Mouse (Mus musculus) right cerebral cortex, postnatal 25 days (tissue): ENCODE data around the gene Maff.

Source experiments
- DNase-seq: peaks from one replicate; pipeline ENCODE4 v3.0.0; 2022

Gene Maff

DNA sequence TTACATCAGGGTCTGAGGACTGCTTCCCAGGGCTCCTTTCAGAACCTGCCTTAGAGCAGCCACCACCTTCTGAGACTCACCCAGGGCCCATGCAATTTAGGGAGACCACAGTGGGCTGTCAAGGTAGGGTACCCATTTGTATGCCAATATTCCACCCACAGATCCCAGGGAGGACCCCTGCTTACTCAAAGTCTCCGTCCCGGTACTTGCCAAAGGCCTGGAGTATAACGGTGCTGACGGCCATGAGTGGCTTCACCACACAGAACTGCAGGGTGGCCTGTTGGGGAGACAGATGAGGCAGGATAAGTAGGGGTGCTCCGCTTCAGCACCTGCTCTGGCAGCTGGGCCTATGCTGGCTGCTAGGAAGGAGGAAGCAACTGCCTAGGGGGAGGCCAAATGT, 20.0 kb downstream of the Maff start:
- DNase-seq = no peak

DNA sequence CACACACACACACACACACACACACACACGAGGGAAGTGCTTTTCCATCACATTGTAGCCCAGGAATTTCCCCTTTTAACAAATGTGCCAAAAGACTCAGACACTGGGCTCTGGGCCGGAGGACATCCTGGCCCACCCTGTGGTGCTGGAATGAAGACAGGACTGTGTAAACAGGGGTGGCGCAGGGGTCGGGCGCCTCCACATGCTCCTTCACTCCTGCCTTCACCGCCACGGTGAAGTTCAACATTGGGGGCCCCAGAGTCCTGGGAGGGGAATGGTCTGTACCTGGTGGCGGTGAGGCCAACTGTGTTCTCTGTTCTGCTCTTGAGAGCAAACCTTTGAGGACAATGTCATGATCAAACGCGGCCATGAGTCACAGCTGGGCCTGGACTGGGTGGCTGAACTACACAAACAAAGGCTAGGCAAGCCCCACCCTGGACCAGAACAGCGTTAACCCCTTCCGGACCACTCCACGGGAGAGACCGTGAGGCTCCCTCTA, 21.9 kb downstream of the Maff start:
- no peak for DNase-seq

DNA sequence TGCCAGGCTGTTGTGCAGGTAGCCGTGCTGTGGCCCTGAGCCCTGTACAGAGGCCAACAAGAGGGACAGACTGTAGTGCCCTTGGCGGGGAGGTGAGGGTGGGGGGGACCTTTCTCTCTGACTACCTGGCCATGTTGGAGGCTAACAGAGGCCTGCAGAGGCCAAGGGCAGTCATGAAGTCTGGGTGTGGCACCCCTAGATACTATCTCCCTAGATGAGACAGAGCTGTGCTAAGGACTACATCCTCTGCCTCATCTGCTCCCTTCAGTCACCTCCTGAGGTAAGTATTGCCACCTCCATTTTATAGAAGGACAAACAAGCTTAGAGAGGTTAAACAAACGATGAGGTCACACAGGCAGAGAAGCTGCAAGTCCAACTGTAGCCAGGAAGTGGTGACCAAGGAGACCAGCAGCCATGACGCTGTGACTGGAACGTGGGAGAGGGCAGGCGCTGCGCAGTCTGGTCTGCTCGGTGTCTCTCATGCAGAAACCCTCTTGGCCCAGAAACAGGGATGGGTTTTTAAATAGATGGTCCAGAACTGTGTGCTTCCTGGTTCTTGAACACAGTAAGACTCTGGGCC, 22.5 kb downstream of the Maff start:
- no peak for DNase-seq

DNA sequence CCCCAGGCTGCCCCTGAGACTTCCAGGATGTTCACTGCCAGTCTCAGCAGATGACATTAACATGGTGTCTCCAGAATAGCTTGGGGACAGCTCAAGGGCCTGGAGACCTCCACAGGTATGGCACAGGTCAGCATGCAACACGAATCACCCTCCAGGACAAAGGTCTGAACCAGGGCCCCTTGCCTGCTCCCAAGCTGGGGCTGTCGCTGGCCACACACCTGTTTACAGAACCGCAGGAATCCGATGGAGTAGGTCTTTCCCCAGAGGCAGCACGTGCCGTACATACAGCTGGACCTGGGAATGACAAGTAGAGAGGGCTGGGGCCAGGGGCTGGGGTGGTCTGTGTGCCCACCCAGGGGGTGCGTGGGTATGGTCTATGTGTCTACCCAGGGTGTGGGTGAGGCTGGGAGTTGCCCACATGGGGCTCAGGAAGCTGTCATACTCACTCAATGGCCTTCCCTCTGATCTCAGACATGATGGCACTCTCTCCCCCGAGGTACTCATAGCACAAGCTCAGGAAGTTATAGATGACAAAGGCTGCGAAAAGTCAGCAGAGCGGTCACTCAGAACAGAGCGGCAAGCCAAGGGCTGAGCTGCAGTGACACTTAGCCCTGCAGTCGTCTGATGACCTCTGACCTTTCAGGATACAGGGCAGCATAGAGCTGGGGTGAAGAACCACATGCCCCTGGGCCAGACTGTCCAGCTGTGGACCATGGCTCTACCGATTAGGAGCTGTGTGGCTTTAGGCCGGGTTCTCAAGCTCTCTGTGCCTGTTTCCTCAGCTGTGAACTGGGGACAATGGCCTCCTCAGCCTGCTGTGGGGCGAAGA, 23.2 kb downstream of the Maff start:
- no peak for DNase-seq

DNA sequence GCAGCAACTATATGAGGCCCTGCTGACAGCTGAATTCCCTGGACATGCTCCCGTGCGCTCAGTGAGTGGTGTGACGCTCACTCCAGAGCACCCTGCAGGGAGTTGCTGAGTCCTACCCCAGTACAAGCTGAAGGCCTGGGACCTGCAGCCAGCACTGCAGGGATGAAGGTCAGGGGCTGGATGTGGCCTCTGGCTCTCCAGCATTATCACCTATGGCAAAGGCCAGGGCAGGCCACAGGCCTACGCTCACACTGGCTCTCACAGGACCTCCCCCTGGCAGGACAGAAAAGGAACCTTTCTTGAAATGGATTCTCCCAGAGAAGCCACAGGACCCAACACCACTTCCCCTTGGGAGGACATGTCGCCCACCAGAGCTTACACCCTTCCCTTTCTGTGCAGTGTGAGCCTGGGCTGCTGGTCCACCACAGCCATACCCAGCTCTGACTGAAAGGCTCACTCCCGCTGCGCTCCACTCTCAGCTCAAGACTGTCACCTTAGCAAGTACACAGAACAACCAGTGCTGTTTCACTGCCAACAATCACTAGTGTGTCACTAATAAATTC, 23.9 kb downstream of the Maff start:
- DNase-seq = no peak

DNA sequence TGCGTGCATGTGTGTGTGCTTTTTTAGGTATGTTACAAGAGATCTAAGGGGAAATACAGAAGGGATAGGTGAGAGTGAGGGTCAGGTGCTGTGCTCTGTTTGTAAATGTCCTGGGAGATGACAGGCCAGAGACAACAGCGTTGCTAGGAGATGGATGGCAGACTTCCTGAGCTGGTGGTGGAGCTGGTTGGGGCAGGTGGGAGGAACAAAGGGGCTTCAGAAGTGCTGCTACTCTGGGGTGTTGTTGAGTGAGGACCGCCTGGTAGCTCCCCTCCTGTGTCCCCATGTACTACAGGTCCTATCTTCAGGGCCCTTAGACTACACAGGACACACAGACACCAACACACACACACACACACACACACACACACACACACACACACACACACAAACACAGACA, 28.3 kb downstream of the Maff start:
- no peak for DNase-seq

DNA sequence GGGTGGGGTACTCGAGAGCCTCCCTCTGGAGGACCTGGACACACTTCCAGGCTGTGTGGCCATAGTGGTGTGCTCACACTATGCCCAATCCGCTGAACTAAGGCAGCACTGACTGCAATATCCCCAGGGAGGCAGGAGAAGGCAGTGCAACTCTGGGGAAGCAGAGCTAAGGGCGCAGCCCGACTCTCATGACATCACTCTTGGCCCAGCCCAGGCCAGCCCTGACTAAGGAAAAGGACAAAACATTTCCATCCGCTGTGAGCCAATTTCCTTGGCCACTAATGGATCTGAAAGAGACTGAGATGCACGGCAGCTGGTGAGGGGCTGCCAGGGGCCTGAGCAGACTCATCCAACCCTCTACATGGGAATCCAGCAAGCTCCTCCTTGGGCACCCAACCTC, 31.3 kb downstream of the Maff start:
- no peak for DNase-seq

DNA sequence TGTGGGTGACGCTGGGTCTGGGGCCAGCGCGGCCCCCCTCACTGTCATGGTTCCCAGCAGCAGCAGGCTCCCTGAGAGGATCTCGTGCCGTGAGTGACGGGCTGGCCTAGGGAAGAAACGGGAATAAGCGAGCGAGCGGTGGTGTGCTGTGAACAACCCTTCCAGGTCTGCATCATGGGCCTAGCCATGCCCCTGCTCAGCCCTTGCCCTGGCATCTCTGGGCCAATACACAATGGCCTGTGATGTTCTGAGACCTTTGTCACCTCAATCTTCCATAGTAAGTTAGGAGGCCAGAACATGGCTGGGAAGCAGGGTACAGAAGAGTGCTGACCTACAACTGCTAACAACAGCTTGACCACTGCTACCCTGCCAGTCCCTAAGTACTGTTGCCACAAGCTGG, 32.2 kb downstream of the Maff start:
- DNase-seq = no peak

DNA sequence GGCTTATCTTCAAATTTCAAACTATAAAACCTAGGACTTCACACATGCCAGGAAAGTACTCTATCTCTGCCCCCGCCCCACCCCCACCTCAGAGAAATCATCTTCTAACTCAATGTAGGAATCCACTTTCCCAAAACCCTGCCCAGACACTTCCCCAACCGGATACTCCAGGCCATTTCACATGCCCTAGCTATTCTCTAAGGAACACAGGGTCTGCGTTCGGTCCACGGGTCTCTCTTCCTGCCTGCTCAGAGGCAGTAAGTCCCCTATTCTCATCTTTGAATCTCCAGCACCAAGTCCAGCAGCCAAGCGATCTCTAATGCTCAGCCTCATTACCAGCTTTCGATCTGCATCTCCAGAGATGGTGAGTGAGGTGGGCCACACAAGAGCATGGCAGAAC, 33.2 kb downstream of the Maff start:
- DNase-seq = no peak

DNA sequence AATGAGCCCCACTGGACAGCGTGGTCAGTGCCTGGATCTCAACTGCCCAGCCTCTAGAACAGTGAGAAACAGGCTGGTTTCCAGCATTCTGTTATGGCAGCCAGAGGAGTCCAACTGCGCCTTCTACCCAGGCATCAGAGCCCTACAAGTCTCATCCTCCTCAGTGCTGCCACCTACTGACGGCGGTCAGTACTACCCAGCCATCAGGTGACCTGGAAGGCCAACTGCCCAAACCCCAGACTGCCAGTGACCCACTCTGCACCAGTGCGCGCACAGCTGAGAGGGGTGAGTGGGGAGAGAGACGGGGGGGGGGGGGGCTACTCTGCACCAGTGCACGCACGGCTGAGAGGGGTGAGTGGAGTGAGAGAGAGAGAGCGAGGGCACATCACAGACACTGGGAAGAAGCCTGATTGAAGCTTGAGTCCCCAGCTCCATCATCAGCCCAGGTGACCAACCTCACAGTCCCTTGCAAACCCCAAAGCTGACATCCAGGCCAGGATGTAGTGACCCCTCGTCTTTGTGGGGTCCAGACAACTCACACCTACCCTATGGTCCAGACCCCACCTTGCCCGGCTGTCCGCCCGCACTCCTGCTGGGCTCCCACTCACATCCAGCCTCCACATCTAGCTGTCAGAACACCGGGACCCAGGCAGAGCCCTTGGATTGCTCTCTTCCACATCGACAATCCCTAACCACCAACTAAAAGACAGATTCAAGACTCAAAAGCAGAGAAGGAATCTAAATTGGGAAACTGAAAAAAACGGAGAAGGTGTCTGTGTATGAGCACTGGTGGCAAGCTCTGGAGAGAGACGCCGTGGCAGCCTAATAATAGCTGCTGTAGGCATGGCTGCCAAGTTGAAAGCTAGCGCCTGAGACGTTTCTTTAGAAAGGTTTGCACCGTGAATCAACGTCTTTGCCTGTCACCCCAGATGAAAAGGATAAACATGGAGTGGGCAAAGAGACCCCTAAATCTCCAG, 34.3 kb downstream of the Maff start:
- DNase-seq = peak; percentile 49

DNA sequence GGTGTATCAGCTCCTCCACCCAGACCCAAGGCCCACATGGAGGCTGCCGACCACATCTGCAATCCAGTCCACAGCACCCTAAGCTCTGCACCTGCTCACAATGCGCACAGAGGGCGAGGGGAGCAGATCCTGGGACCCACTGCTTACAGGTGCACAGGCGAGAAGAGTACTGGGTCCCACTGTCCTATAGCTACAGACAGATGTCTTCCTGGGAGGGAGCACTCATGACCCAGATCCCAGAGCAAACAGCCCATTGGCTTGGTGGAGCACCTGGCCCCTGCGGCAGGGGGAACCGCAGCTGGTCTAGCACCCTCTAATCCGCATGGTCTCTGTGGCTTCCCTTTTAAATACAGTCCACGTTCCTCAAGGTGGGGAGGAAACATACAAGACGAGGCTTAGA, 35.2 kb downstream of the Maff start:
- no peak for DNase-seq

DNA sequence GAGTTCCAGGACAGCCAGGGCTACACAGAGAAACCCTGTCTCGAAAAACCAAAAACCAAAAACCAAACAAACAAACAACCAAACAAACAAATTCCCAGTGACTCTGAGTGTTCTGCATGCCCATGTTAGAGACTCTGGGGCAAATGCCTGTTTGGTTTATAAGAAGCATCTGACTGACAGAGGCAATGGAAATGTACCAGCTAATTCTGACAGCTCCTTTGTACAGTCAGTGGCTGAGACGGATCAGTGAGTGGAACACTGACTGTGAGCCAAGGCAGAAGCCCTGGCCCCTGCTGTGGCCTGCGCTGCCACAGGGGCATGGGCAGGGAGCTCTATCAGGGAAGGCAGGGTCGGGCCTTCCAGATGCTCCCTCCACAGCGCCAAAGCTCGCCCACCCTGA, 40.7 kb downstream of the Maff start:
- DNase-seq = no peak

DNA sequence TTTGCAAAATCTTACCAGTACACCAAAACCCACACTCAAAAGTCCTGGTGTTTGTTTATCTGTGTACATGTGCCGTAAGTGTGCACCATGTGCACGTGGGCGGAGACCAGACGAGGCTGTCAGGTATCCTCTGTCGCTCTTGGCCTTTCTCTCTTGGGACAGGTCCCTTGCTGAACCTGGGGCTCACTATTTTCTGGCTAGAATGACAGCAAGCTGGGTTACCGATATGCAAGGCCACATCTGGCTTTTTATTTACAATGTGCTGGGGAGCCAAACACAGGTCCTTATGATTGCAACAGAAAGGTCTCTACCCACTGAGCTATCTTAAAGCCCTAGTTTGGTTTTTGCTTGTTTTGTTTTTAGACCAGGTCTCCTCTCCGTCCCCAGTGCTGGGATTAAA, 41.2 kb downstream of the Maff start:
- no peak for DNase-seq

DNA sequence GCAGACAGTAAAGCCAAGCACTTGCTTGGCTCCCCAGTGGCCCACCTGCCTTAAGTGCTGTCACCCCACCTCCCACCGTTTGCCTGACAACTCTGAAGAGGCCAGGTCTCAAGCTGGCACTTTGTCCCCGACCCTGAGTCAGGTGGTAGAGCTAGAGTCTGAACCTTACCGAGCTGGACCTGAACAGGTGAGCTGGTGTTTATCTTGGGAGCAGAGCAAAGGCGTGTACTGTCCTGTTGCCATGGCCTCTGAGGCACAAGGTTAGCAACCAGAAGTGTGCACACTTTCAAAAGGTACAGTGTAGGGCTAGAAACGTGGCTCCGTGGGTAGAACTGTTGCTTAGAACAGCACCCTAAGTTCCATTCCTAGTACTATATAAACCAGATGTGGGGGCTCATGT, 41.8 kb downstream of the Maff start:
- DNase-seq = no peak

DNA sequence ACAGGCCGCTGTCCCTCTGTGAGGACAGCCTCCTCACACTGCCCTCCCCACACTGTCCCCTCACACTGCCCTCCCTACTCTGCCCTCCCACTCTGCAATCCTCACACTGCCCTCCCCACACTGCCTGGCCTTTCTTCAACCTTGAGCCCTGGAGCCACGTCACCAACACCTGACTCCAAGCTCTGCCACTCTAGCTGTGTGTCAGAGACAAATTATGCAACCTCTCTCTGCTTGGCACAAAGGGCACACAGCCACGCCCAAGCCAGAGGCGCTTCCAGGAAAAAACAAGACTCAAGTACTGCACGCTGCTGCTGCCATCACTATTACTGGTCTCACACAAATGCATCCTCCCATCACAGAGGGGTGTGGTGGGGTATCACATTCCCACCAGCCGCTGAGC, 44.0 kb downstream of the Maff start:
- DNase-seq = no peak

DNA sequence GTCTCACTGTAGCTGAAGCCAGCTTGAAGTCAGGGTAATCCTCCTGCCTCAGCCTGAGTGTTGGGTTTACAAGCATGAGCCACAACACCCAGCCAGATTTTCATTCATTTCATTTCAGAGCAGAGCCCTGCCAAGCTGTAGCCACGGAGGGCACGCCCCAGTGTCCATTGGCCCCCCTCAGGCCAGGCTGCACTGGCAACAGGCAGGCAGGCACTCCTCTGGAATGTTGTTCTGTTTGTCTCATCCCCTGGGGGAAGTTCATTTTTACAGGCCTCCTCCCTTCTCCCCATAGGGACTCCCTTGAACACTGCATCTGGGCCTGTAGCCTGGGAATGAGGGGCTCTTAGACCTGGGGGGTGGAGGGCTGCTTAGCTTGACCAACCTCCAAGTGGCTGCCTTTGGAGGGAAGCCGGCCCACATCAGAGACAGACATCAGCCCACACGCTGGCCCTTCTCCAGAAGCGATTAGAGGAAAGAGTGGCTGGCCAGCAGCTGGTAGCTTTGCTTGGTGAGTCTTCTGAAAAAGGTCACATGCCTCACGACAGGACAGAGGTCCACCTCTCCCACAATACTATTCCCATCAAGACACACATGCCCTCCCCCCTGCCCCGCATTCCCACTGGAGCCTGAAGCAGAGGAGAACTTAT, 45.1 kb downstream of the Maff start:
- peak; percentile 31 for DNase-seq

DNA sequence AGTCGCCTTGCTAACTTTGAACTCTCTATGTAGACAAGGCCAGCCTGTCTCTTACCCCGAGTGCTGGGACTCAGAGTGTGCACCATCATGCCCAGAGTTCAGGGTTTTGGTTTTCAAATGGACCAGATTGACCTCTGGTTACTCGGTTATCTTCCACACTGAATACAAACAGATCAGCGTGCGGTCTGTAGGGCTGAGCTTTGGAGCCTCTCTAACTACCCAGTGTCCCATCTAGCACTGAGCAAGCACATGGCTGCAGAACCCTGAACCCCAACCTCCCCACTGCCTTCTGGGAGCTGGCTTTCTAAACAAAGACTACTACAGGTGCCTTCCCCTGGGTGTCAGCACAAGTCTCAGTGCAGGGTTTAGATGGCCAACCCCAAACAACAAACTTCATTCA, 46.1 kb downstream of the Maff start:
- no peak for DNase-seq

DNA sequence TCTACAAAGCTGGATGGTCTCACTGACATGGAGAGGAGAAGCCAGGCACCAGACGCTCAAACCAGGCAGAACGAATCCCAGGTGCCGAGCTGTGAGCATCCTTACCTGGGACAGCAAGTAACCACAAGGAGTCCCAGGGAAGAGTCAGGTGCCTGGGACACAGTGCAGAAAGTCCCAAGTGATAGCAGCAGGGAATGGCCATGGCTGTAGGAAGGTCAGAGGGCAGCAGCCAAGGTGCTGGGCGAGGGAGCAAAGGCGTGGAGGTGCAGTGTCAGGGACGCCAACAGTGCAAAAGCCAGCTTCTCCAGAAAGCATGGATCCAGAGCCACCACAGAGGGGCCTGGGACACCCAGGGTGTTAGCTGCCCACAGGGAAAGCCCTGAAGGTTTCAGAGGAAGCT, 46.7 kb downstream of the Maff start:
- no peak for DNase-seq

DNA sequence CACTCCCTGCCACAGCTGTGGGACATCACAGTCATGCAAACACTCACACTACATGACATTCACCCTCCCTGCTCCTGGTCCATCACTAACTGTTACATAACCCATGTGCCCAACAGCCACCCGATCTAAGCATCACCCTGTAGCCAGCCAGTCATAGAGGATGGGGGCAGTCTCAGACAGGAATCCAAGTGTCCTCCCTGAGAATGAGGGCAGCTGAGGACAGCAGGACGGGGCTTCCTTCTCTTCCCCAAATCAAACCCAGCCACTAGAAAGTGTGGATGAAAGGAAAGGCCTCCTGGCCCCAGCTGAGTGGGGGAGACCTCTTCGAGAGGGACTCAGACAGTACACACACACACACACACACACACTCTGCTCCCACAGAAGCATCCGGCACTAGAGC, 48.4 kb downstream of the Maff start:
- no peak for DNase-seq

DNA sequence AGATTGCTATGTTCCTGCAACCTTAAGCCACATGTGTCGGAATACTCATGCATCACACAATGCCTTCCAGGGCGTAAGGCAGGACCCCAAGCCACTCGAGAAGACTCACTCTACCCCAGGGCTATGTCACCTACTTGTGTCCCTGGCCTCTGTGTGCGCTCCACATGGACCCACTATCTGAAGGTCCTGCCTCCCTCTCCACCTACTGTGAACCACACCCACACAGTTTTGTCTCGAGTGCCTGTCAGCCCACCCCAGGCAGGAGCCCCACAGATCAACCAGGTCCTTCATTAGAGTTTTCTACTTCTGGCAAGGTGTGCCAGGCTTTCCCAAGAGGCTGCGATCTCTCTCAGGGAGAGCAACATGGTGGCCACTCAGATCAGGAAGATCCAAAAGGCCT, 48.9 kb downstream of the Maff start:
- DNase-seq = no peak

DNA sequence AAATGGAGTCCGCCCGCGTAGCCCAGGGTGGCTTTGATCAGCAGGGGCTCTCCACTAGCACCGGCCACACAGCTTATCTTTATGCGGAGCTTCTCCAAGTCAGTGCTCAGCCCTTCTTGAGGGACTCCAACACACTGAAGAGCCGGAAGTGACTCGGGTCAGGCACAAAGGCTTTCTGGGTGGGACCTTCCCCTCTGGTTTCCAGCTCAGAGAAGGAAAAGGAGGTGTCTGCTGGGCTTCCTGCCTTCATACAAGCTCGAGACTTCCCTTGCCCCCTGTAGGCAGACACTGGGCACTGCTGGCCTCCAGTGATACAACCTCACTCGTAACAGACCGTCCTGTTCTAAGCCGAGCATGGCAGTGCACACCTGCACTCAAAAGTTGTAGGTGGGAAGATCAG, 50.3 kb downstream of the Maff start:
- DNase-seq = no peak

DNA sequence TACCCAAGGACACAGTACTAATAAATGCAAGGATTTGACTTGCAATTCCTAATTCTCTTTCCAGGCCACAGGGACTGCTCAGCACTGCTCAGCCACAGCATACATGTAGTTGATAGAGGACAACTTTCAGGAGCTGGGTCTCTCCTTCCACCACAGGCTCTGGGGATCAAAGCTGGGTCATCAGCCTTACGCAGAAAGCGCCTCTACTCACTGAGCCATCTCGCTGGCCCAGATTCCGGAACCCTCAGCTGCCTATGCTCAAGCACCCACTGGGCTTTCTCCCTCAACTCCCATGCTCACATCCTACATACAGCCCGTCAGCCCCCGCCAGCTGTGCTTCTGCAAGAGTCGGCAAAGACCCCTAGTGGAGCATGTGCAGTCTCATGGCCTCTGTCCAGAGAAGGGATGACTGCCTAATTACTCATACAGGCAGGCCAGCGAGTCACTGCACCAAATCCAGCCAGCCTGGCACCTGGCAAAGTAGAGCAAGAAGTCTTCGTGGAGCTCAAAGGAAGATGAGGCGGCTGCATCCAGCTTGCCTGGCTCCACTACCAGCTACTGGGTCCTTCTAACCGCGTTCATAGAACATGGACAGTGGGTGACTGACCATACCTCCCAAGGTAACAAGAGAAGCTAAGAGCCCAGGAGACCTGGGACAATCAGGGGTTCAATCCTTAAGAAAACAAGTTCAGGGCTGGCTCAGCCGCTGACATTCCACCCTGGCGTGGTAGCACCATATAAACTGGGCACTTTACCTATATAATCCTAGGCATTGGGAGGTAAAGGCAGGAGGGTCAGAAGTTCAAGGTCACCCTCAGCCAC, 53.0 kb downstream of the Maff start:
- no peak for DNase-seq
